Mouse (Mus musculus) neural tube, embryonic 12.5 days (tissue): Measurements from ENCODE around the gene Slc1a4. TPM values are rescaled to one million over a fixed set of nuclear protein-coding genes. Genes with fewer than 3 reads are reported as not detected.

Experiments used
- ATAC-seq: fragments of 200-750 bp; cut with Nextera tagmentation; 2 replicates; pipeline ENCODE4 v1.8.0; 2017; ENCODE audit warnings: low read depth, mild to moderate bottlenecking, moderate TSS enrichment, moderate library complexity; ENCODE audit not compliant: low FRiP score
- H3K27ac ChIP-seq: fragments of 300-500 bp; sonication (generic); 2 replicates; pipeline ENCODE4 v1.5.1; 2016
- H3K27me3 ChIP-seq: fragments of 300-500 bp; sonication (generic); replicated peaks from 2 replicates; pipeline ENCODE4 v1.6.1; 2016; ENCODE audit warnings: mild to moderate bottlenecking
- H3K36me3 ChIP-seq: fragments of 300-500 bp; sonication (generic); 2 replicates; pipeline ENCODE4 v1.6.1; 2016; ENCODE audit warnings: mild to moderate bottlenecking
- H3K4me1 ChIP-seq: fragments of 300-500 bp; sonication (generic); 2 replicates; pipeline ENCODE4 v1.6.1; 2016
- H3K4me2 ChIP-seq: fragments of 300-500 bp; sonication (generic); replicated peaks from 2 replicates; pipeline ENCODE4 v1.6.1; 2016; ENCODE audit warnings: mild to moderate bottlenecking
- H3K4me3 ChIP-seq: fragments of 300-500 bp; sonication (generic); 2 replicates; pipeline ENCODE4 v1.5.1; 2016
- H3K9ac ChIP-seq: fragments of 300-500 bp; sonication (generic); 2 replicates; pipeline ENCODE4 v1.6.1; 2016; ENCODE audit warnings: mild to moderate bottlenecking
- H3K9me3 ChIP-seq: fragments of 300-500 bp; sonication (generic); 2 replicates; pipeline ENCODE4 v1.6.1; 2016; ENCODE audit warnings: mild to moderate bottlenecking
- WGBS: fragments of 180-500 bp; shearing (Covaris S2); methylation state at CpG from one replicate; pipeline ENCODE4 v1.1.7; 2016; 5-methylcytosine and 5-hydroxymethylcytosine counted together
- polyA plus RNA-seq: library from polyadenylated mRNA; unstranded; fragments of >200 nt; fragmentation: Nextera tagmentation; extraction: Ambion mirVana; gene quantifications from 2 replicates; pipeline ENCODE4 v1.2.1, GENCODE M21; 2016

Gene Slc1a4
- polyA plus RNA-seq, 1 experiment from 2014 or later, result 27.8 TPM

GRCm38 (mm10) chr11:20277106-20277505, 55.4 kb downstream of the Slc1a4 start:
- Histone ChIP-seq H3K4me3 (no peak overlapping the region), H3K4me2 (no peak overlapping the region), H3K9ac (no peak overlapping the region), H3K27me3 (no peaks in the 10 kb centered on the region), H3K36me3 (no peaks in the 10 kb centered on the region), H3K4me1 (no peaks in the 10 kb centered on the region), H3K27ac (no peak overlapping the region), H3K9me3 (no peaks in the 10 kb centered on the region)
- 67% methylated on average over 2 of the region's 2 CpGs for WGBS
- no peak for ATAC-seq

GRCm38 (mm10) chr11:20275974-20276373, 56.5 kb downstream of the Slc1a4 start:
- no peak for ATAC-seq
- Histone ChIP-seq H3K4me1 (no peaks in the 10 kb centered on the region), H3K27me3 (no peaks in the 10 kb centered on the region), H3K36me3 (no peaks in the 10 kb centered on the region), H3K9me3 (no peaks in the 10 kb centered on the region), H3K9ac (no peak overlapping the region), H3K4me2 (no peak overlapping the region), H3K4me3 (no peak overlapping the region), H3K27ac (no peak overlapping the region)
- WGBS, result 73% methylated on average over 2 of the region's 2 CpGs

- WGBS, result 89% methylated on average over 6 of the region's 6 CpGs
- no peaks in the 10 kb centered on the region for H3K4me1 ChIP-seq
- ATAC-seq, result no peak
These were observed 62.6 kb downstream of the Slc1a4 start for GRCm38 (mm10) chr11:20269885-20270284.

GRCm38 (mm10) chr11:20262628-20263380, 69.7 kb downstream of the Slc1a4 start:
- Histone ChIP-seq H3K9me3 (no peaks in the 10 kb centered on the region), H3K4me1 (no peaks in the 10 kb centered on the region), H3K36me3 (no peaks in the 10 kb centered on the region), H3K27ac (no peak overlapping the region), H3K27me3 (no peaks in the 10 kb centered on the region), H3K4me2 (no peak overlapping the region), H3K9ac (no peak overlapping the region), H3K4me3 (no peak overlapping the region)
- ATAC-seq, result no peak
- 60% methylated on average over 8 of the region's 8 CpGs for WGBS

More at GRCm38 (mm10) chr11:20269885-20270284, 62.6 kb downstream of the Slc1a4 start:
- Histone ChIP-seq H3K9ac (no peak overlapping the region), H3K9me3 (no peaks in the 10 kb centered on the region), H3K27ac (no peak overlapping the region), H3K4me2 (no peak overlapping the region), H3K36me3 (no peaks in the 10 kb centered on the region), H3K4me3 (no peak overlapping the region), H3K27me3 (no peaks in the 10 kb centered on the region)

GRCm38 (mm10) chr11:20254791-20255190, 77.7 kb downstream of the Slc1a4 start:
- H3K4me3 ChIP-seq, result no peak overlapping the region
- WGBS, result 89% methylated on average over 4 of the region's 4 CpGs
- ATAC-seq, result no peak

GRCm38 (mm10) chr11:20253088-20253487, 79.4 kb downstream of the Slc1a4 start:
- 90% methylated on average over 2 of the region's 2 CpGs for WGBS
- peaks cover 5% of the 10 kb centered on the region for H3K4me1 ChIP-seq
- no peak overlapping the region for H3K4me2 ChIP-seq
- H3K4me3 ChIP-seq, result no peak overlapping the region
- ATAC-seq, result no peak
- H3K36me3 ChIP-seq, result no peaks in the 10 kb centered on the region
- no peaks in the 10 kb centered on the region for H3K9me3 ChIP-seq
- H3K27me3 ChIP-seq, result no peaks in the 10 kb centered on the region
- H3K27ac ChIP-seq, result no peak overlapping the region
- no peak overlapping the region for H3K9ac ChIP-seq

More at GRCm38 (mm10) chr11:20254791-20255190, 77.7 kb downstream of the Slc1a4 start:
- no peak overlapping the region for H3K4me2 ChIP-seq
- H3K27me3 ChIP-seq, result no peaks in the 10 kb centered on the region
- H3K27ac ChIP-seq, result no peak overlapping the region
- no peak overlapping the region for H3K9ac ChIP-seq
- H3K4me1 ChIP-seq, result no peaks in the 10 kb centered on the region
- H3K9me3 ChIP-seq, result no peaks in the 10 kb centered on the region
- no peaks in the 10 kb centered on the region for H3K36me3 ChIP-seq

Other genes starting within 250 kb of the Slc1a4 start
- 142 and 145 TPM in 2 replicates for gene Actr2, start 219.8 kb downstream of the Slc1a4 start, polyA plus RNA-seq
- 289 and 293 TPM in 2 replicates for gene Rab1a, start 131.3 kb downstream of the Slc1a4 start, polyA plus RNA-seq
- 31.5 and 34.1 TPM in 2 replicates for gene Cep68, start 83.3 kb downstream of the Slc1a4 start, polyA plus RNA-seq
- gene Sertad2, start 210.5 kb upstream of the Slc1a4 start, polyA plus RNA-seq, result 35.4 and 35.7 TPM in 2 replicates